Mouse (Mus musculus) induced T-regulatory cell, adult 2 months (primary cell): ENCODE data around the gene Usp28.

ENCODE experiments used
- DNase-seq: peaks from one replicate; pipeline ENCODE4 v3.0.0-alpha.2; 2012; ENCODE audit warnings: low read depth

Usp28 gene

DNA sequence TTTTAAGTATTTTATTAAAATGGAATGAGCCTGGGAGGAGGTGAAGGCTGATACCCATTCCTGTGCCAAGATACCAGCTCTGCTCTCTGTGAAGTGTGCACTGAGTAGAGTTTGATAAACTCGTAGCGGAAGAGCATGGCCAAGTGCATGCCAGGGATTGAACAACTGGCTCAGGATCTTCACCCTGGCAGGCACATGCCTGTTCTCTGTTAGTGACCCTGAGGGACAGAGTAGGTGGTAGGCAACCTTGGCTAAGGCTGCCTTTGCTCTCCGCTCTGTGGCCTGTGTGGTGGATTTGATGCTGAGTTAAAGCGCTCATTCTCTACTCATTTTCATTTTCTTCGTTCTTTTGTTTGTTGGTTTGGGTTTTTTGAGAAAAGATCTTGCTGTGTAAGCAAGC lies 36.1 kb downstream of the Usp28 start:
- DNase-seq: no peak

DNA sequence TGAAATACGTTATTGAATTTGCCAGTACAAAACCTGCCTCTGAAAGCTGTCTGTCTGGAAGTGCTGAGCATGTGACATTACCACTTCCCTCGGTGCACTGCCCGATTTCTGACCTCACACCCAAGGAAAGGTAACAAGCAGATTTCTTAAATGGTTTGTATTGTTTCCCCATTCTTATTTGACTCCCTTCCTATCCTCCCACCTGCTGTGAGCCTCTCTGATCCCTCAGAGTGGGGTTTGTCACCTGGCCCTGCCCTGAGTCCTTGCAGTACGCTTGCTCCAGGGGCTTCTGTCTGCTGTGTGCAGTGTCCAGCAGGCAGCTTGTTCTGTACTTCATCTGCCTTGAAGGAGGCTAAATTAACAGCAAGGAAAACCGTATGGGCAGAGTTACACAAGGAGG lies 38.8 kb downstream of the Usp28 start:
- DNase-seq: no peak

DNA sequence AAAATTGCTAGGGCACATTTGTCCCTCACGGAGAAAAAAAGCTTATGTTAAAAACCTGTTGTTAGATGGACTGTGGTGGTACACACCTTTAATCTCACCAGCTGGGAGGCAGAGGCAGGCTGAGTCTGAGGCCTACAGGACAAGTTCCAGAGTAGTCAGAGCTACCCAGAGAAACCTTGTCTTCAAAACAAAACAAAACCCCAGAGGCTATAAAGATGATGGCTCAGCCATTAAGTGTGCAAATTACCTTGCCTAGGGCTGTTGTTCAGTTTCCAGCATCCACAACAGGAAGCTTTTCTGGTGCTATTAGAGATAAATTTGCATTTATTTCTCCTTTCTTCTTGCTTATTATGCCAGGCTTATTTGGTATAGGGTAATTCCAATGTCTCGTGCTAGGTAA lies 39.4 kb downstream of the Usp28 start:
- DNase-seq: no peak

GRCm38 (mm10) chr9:49034764-49035163 lies 49.6 kb downstream of the Usp28 start:
- no peak for DNase-seq

- DNase-seq: no peak
Observed at GRCm38 (mm10) chr9:49050901-49051300, 65.7 kb downstream of the Usp28 start.

DNA sequence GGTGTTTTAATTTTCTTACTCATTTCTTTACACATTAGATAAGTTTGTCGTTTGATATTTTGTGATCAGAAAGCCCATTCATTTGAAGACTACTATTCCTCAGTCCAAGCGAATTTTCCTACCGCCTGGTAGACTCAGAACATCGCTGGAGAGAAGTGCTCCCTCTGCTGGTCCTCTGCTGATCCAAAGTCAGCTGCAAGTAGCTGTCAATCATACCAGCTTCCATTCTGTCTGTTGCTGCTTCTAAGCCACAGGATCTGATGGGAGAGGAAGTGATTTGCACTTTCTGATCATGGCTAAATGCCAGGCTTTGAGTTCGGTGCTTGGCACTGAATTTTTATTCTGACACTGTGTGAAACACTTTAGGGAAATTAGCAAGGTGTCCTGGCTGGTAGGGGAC lies 66.2 kb downstream of the Usp28 start:
- peak; percentile 79 for DNase-seq

DNA sequence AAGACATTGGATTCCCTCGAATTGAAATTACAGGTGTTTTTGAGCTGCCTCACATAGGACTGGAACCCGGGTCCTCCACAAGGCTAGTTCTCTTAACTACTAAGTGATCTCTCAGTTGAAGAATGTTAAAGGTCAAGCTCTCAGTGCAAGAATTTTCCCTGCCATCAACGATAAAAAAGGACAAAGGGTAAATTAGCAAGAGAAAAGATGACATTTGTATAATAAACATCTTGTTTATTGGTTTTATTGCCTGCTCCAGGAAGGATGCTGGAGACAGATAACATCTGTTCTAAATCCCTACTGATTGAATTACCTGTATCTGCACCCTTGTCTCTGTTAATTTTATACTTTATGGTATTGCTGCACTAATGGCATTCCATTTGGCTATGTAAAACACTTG lies 68.9 kb downstream of the Usp28 start:
- no peak for DNase-seq

GRCm38 (mm10) chr9:49055333-49056205 lies 70.4 kb downstream of the Usp28 start, which contains the start of gene Zw10:
Gene Zw10 (plus strand): TSS chr9:49055613.
- DNase-seq: peak; percentile 95

DNA sequence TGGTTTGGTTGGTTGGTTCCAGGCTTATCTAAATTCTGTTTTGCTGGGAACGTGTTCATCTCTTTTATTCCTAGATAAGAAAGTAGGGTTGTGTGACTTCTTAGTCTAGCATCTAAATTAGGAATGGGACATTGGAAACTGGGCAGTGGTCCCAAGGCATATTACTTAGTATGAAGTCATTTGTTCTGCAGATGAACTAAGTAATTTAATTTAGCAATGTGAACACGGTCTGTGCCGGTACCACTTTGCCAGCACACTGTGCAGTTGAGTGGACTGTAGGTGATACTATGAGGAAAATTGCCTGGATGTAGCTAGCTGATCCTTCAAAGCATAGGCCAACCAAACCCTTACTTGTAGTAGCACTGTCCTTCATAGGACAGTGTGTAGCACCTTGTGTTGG lies 91.7 kb downstream of the Usp28 start:
- no peak for DNase-seq

- DNase-seq: no peak
Observed at GRCm38 (mm10) chr9:49081107-49081506, 95.9 kb downstream of the Usp28 start, which contains the start of gene Tmprss5. Gene Tmprss5 (plus strand): TSS chr9:49081260.

- peak; percentile 38 for DNase-seq
Observed at GRCm38 (mm10) chr9:49081561-49081960, 96.4 kb downstream of the Usp28 start.

GRCm38 (mm10) chr9:49087317-49087716 lies 102.1 kb downstream of the Usp28 start:
- no peak for DNase-seq
